Mouse (Mus musculus): ENCODE measurements around the gene Tlr13.

DNA sequence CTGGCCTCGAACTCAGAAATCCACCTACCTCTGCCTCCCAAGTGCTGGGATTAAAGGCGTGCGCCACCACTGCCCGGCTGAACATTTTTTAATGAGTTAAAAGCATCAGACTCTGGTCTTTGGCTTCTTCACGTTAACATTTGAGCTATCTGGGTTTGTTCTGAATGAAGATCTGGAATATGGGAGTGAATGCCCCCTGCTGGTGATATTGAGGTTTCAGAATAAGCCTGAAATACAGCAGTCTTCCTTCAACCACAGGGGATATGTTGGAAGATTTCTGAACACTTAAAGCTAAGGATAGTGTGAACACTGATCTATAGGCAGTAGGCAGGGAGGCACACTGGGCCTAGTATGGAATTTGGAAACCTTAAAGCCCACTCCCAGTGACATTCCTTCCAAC lies 55.9 kb downstream of the Tlr13 start:
- TF ChIP-seq POLR2A (IDR thresholded peaks at IDR 0.05; ENCODE audit: borderline replicate concordance, extremely low read depth, insufficient read depth, insufficient read length, poor library complexity, severe bottlenecking) = no peak
- TF ChIP-seq CTCF (IDR thresholded peaks at IDR 0.05; ENCODE audit: borderline replicate concordance, extremely low read depth, insufficient read depth, insufficient read length) = no peak
